Mouse (Mus musculus): ENCODE data around the gene Mybph.

Mybph gene

DNA sequence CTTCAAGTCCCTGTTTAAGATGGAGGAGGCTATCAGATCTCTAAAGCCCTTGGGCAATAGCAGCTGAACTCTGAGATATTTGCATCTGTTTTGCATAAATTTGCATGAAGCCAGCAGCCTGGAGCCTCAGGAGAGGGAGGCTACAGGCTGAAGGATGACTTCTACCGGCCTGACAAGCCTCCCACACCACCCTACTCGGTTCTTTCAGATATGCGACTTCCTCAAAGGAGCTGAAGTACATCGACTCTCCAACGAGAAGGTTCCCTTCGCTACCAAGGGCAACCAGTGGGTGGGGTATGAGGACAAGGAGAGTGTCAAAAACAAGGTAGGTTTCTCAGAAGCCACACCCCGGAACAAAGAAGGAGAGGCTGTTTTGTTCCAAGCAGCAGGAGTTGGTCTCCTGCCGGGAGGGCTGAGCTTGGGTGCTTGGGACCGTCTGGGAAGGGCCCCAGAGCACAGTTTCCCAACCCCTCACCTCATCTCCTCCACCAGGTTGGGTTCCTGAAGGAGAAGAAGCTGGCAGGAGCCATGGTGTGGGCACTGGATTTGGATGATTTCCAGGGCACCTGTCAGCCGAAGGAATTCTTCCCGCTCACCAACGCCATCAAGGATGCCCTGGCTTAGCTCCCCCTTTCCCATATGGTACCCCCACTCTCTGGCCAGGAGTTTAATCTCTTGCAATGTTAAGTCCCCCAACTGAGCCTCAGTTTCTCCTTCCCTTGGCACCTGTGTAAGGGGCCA, 4.1 kb upstream of the Mybph start:
- no peak for DNase-seq

DNA sequence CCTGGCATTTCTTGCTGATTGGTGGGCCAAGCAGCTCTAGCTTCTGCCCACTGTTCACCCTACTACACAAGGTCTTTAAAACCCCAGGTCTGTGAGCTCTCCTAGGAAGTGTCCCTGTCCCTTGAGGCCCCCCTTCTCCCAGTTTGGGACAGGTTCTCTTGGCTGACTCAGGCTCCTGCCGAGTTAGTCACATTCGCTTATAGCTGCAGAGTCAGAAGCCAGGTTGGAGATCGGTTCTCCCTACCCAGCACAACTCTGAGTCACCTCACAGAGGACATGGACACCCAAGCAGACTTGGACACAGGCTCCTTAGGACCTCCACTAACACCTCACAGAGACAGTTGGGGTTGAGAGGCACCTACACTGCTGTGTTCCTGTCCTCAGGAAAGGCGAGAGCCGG, 2.1 kb upstream of the Mybph start:
- DNase-seq, result no peak

DNA sequence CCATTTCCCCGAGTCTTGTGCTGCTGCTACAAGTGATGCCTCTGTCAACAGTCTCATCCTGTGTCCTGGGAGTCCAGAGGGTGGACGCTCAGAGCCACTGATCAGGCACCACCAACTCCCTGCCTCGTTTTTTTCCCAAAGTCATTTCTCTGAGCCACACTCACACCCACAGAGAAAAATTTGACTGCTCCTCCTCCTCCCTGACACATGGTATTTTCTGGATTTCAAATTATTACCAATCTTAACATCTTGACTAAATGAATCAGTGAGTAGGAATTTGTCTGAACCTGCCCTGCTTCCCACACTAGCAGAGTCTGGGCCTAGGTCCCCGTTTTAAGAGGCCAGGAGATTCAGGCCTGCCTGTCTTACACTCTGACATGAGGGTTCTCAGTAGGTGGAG, 1.2 kb upstream of the Mybph start:
- DNase-seq, result no peak

DNA sequence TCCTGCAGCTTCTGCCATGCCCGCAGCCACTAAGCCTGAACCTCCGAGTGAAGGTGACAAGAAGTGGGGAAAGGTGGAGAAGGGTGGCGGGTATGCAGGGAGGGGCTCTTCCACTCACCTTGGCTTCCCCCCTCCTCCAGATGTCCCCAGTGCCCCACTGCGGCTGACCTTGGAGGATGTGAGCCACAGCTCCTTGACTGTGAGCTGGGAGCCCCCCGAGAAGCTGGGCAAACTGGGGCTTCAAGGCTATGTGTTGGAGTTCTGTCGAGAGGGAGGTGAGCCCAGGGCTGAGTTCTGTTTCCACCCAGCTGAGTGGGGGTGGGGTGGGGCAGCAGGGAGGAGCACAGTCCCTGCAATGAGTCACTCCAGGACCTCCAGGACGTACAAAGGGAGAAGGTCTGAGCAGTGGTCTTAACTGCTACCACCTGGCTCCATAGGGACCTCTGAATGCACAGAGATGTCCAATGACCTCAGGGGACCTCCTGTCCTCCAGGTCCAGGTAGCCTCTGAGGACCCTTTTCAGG, 488 bp downstream of the Mybph start:
- DNase-seq, result no peak

DNA sequence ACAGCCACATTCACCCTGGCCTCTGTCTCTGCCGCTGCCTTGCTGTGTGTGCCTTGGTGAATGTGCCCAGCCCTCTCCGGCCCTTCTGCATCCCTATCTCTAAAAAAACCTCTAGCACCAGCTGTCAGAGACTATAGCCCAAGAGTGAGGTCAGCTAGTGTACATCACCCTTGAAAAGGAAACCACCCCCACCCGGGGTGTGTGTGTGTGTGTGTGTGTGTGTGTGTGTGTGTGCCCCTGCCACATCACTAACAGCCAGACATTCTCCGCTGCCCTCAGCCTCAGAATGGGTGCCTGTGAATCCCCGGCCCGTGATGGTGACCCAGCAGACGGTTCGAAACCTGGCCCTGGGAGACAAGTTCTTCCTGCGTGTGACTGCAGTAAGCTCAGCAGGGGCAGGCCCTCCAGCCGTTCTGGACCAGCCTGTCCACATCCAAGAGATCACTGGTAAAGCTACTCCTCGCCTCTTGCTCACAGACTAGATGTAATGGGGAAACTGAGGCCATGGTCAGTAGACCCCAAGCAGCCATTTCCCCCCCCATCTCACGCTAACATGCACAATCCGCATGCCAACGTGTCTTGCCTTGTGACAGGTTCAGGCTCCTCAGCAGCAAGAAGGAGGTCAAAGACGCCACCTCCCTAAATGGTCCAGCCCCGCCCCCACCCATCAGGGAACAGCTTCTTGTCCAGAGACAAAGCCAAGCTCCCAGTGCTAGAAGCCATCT, 1.2 kb downstream of the Mybph start:
- DNase-seq, result no peak

DNA sequence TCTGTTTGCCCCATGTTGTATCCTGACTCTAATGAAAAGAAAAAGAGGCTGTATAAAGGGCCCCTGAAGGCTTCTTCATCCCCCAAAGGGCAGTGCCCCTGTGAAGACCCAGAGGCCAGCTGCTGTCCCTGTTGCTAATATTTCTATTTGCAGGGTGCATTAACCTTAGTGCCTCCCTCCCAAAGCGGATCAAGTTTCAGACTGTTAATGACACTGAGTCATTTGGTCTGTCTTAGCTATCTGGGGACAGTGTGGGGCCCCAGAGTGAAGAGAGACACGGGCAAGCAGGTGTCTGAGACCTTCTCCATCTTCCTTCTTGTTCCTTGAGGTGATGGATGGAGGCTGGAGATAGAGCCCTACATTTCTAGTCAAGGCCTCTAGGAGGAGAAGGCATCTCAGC, 1.9 kb downstream of the Mybph start:
- no peak for DNase-seq

DNA sequence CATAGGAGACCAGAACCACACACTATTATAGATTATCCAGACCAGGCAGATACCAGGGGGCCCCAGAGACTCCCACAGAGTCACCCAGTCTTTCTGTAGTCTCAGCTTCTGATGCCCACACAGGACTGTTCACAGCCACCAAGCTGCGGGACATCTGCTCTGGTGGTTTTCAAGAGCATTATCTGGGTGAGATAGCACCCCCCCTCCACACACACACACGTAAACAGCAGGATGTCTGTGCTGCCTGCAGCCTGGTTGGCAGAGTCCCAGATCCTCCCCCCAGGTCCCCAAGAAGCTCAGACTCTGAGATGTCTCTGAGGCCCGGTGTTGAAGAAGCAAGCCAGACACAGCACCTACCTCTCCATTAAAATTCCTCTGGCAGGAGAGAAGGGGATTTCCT, 2.3 kb downstream of the Mybph start:
- DNase-seq, result no peak

DNA sequence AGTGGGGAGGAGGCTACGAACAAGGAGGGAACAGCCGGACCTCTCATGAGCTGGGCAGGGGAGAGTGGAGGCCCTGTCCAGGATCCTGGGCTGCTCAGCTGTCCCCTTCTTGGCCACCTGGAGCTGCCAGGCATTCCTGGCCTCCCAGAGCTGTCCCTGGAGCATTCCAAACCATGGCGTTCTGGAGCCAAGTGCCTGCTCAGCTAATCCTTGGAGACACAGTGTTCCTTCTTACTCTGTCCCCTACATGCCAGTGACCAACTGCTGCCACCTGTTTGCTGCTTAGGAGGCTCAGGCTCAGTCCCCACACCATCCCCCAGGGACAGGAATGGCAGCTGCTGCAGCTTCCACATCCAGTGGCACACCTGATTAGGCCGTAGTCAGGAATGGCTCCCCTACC, 2.7 kb downstream of the Mybph start:
- DNase-seq, result no peak

DNA sequence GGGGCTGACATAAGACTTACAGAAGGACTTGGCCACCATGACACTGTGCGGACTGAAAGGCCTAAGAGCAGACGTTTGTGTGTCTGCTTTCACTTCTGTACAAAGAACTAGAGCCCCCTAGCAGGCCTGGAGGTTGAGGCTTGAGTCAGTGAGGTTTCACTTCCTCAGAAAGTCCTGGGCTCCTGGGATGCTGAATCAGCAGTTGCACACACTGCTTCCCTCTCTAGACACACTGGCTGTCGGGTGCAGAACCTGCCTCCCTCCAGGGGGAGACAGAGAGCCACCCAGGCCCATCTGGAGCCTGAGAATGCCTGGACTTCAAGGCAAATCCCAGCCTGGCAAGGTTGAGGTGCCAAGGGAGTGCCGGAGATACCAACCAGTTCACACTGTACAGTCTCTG, 3.1 kb downstream of the Mybph start:
- no peak for DNase-seq

DNA sequence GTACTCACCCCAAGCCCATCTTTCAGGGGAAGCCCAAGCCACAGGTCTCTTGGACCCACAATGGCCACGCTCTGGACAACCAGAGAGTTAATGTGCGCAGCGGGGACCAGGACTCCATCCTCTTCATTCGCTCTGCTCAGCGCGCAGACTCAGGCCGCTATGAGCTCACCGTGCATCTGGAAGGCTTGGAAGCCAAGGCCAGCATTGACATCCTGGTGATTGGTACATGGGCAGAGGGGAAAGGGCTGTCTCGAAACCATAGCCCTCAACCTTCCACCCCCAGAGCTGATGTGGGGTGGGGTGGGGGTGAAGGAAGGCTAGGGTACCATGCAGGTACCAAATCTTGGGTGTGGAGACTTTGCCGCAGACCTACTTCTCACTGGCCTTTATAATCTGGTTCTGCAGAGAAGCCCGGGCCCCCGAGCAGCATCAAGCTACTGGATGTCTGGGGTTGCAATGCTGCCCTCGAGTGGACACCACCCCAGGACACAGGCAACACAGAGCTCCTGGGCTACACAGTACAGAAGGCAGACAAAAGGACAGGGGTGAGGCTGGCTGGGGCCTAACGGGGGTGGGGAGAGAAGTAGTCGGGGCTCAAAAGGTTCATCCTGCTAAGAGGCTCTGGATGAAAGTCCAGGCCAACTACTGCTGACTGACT, 4.2 kb downstream of the Mybph start:
- no peak for DNase-seq

DNA sequence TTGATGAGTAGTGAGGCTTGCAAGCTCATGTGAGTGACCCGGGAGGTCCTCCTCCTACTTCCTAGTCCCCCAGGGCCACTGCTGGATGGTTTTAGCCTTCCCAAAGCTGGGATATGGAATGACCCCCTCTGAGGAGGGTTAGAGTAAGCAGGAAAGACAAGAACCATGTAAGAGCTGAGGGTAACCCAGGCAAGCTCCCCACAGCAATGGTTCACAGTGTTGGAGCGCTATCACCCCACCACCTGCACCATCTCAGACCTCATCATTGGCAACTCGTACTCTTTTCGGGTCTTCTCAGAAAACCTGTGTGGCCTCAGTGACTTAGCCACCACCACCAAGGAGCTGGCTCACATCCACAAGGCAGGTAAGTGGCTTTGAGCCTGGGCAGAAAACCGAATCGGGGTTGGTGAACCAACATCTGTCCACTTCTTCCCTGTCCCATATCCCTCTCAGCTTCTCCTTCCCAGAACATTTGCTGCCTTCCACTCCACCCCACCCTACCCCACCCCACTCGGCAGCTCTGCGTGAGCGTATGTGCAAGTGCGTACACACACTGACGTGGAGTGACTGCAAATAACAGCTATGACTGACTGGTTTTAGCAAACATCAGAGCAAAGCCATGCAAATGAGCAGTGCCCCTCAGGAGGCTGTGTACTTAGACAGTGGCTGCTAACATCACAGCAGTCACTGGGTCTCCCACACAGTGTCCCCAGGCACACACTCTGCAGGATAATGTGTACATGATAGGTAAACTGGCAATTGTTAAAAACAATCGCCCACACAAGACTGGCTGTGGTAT, 5.1 kb downstream of the Mybph start:
- no peak for DNase-seq

DNA sequence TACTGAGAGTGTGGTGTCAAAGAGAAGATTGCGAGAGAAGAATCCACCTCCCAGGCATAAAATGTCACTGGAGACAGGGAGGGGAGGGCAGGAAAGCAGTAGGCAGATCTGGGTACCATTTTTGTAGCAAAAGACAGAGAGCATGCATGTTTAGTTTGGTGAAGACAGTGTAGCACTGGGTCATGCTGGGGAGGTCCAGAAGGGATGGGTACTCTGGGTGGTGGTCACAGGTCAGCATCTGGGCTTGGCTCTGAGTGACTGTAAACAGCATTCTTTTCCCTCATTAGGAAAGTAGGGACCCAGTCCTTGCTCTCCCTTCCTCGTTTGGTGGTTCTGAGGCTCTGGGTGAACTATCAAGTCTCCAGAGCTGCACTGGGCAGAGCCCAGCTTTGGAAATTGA, 7.2 kb downstream of the Mybph start:
- DNase-seq, result no peak

DNA sequence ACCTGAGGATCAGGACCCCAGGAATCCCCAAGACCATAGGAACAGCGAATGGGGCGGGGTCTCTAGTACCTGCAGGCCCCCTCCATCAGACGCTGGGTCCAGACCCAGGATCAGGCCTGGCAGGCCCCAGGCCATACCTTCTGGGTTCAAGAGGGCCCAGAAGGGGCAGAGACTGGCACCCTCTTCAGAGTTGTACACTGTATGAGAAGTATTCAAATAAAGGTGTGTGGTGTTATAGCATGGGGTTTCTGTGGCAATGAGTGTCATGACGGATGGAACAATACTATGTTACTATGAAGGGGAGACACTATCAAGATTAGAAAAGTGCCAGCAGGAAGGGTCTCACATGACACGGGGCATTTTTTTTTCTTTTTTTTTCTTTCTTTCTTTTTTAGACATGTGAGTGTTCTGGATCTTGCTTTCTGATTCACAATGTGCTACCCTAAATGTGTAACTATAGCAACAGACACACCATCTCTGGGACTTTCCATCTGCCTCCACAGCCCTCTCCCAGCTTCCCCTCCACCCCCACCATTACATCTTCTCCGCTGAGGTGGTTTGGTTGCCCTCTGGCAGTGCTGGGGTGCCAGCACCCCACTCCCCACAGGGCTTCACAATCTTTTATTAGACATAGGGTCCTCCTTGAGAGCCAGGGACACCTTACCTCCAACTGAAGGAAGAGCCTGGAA, 7.9 kb downstream of the Mybph start:
- DNase-seq, result no peak

DNA sequence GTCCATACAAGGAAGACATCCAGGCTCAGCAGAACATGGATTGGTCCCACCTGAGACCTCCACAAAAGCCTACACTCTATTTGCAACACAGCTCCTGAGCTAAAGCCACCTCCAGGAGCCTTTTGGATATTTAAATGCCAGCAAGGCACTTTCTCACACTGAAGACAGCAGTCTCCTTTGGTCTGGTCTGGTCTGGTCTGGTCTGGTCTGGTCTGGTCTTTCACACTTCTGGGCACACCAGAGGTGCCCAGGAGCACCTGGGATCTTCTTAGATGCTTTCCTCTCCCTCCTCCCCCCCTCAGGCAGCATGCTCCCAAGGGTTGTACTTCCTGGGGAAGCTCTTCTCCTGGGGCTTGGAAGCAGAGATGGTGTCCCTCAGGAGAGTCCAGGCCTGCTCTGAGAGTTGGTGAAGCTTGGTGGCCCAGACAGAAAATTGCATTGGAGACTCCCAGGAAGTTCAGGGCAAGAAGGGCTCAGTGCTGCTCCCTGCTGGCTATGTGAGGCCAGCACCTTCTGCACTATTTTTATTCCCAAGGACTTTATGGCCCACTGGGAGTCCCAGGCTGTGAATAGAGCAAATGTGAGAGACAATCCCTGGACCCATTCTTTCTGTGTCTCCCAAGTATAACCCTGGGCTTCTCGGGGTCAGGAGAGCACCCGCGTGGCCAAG, 8.6 kb downstream of the Mybph start:
- peak; percentile 50 for DNase-seq

DNA sequence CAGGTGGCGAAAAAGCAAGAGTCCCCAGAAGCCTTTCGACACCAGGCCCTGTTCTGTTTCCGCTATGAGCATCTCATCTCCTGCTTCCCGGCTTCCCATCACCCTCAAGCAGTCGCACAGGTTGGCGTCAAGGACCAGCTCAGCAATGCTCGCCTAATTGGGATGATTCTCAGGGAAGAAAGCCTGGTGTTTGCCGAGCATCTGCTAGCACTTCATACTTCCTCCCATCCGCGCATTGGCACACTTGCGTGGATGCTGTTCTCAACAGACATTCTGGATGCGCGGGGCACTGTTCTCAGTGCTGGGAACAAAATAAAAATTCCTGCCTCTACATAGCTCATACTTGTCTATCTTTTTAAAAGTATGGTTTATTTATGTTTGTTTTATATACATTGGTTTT, 11.0 kb downstream of the Mybph start:
- no peak for DNase-seq

DNA sequence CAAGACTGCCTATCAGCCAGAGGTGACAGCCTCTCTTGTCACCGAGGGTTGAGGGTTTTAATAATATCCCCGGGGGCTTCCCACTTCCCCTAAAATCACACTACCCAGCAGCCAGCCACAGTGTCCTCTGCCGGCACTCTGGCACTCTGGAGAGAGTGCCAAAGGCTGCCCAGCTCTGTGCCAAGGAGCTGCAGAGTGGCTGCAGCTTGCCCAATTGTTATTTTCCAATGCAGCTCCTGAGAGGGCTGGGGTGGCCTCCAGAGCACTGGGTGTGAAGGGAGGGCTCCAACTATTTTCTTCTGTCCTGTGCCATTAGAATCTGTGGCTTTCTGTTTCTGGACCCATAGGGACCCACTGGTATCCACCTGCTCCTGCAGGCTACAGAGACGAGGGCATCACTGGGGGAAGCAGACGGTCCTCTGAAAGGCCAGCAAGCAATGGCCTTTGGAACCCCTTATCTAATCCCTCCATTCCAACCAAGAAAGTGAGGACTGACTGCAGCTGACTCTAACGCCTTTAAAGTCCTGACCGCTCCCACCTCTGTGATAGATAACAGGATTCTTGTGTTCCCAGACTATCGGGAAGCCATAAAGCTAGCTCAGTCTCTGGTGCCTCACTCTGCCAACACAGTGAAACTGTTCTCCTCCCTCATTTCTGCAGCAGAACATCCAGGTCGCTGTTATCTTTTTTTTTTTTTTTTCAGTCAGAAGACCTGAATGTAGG, 12.2 kb downstream of the Mybph start:
- DNase-seq, result no peak

DNA sequence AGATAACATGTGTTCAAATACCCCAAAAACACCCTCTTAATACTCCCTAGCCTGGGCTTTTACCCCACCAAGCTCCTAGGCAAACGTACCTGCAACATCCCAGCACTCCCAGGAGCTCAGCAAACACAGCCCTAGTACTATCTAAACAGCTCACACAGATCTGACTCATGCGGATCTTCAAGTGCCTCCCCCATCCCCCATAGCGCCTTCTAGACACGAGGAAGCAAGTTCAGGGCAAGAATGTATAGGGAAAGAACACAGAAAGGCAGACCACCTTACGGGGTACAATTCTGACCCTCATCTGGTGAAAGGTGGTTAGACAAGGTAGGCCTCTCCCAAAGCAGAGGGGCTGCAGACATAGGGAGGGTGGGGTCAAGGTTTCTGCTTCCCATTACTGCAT, 12.8 kb downstream of the Mybph start:
- DNase-seq, result no peak

DNA sequence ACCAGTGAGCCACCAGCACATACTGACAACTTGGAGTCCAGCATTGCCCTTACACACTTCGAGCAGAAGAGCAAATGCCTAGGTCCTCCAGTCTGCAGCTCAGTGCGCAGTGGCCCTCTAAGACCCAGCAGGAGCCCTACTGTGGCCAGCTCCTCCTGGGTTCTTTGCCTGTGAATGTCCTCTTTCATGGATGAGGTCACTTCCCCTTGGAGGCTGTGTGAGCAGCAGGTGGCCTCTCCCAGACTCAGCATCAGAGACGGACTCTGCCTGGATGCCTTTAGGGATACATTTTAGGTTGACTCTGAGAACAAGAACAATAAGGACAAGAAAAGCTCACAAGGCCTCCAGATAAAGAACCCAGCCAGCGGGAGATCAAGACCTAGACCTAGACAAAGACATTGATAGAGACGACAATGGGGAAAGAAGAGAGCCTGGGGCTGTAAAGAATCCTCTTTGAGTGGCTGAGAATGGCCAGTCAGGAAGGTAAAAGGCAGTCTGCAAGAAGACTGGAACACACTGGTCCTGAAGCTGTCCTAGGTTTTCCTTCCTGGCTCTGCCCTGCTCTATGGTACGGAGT, 17.0 kb downstream of the Mybph start:
- DNase-seq, result no peak

DNA sequence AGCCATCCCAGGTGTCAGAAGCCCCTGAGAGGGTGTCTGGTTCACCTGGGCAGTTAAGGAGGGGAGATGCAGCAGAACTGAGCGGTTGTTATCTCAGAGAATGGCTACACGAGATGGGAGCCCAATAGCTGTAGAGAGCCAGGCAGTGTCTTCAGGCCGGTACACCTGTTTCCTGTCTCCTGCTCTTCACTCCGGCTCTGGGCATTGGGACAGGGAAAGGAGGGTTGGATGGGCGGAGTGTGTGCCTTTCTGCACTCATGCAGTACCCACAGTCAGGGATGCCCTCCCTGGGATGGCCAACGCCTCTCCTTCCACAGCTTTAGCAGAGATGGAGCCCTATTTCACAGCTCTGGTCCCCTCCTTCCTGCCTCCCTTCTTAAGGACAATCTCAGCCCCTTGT, 17.8 kb downstream of the Mybph start:
- no peak for DNase-seq

DNA sequence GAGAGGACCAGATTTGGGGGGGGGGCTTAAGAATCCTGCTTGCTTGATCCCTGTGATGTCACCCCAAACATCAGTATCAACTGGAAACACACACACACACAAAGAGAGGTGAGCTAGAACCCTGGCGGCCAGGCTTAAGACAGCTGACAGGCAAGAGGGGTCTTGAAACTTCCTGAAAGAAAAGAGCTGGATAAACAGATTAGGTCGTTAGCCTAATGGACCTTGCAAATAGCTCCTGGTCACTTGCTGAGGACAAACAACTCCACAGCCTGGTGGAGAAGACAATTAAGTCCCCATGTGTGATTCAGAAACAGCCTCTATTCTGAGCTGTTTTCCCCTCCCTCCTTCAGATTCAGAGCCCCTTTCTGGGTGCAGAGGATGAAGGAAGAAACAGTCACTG, 18.4 kb downstream of the Mybph start:
- no peak for DNase-seq

DNA sequence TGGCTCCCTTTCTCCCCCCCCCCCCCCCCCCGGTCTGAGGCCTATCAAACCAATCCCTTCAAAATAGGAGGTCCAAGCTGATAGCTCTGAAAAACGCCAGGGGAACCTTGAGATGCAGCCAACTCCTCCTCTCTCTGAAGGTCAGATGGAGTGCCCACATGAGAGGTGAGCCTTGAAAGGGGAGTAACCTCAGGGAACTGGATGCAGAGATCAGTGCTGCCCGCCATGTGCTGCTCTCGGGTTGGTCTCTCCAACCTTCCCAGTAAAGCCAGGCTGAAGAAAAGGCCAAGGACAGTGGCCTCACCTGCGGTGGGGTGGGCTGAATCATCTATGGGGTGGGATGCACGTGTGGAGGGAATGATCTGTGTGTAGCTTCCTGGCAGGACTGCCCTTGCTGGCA, 19.1 kb downstream of the Mybph start:
- DNase-seq, result no peak

All from embryo, embryonic 11 days (tissue).